Mouse (Mus musculus): Measurements from ENCODE around the gene Lhpp. TPM values are rescaled to one million over a fixed set of nuclear protein-coding genes. Genes with fewer than 3 reads are reported as not detected.

Gene Lhpp
- polyA plus RNA-seq (2012; rRNA removed) = 26.1 and 28.6 TPM in 2 replicates

DNA sequence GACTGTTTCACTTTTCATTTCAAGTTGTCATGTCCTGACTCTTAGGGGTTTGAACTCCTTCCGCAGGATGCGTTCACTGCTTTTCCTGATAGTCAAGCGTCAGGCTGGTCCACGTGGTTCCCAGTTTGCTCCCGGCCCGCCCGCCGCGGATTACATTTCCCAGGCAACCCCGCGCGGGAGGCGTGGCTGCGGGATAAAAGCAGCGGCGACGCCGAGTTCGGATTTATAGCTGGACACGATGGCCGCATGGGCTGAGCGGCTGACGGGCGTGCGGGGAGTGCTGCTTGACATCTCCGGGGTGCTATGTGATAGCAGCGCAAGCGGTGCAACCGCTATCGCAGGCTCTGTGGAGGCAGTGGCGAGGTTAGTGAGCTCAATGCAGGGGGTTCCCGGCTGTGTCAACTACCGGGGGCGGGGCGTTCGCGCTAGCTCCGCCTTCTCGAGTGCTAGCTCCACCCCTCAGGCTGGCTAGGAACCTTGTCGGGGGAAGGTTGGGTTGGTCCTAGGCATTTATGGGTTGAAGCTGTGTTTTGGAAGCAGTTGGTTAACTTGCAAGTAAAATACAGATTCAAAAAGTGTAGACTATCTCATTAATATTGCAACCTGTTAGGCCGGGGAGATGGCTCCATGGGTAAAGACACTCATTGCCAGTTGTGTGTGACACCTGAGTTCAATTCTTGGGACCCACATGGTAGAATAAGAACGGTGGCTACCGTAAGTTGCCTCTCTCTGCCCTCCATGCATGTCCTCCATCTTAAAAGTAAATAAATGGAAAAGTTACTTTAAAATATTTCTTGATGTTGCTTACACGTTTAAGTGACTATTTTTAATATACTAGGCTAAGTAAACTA is at the start of gene Lhpp:
Gene Lhpp, plus strand, starts transcription at position 171 of the 851 bp plus-strand sequence.

DNA sequence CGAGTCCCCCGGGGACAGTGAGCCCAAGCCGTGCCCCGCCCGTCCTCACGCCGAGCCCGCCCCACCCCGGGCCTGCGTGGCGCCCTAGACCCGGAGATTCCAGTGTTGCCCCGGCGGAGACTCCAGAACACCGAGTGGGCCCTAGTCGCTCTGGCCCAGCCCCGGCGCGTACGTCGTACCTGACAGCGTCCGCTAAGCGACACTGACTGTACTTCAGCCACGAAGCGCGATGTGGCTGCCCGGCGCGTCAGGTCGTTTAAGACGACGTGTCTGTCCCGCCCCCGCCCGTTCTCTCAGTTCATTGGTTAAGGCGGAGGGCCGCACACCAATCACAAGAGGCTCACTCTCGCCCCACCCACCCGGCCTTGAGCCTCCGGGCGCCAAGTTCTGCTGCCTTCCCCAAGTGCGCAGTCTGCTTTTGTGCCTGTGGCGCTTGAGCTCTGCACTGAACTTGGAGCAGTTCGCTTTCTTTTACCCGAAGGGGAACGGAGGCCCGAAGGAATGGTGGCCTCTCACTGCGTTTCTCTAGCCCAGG is 34.3 kb upstream of the Lhpp start, which contains the start of gene Oat:
Gene Oat, minus strand, starts transcription at position 283 of the 535 bp plus-strand sequence.

DNA sequence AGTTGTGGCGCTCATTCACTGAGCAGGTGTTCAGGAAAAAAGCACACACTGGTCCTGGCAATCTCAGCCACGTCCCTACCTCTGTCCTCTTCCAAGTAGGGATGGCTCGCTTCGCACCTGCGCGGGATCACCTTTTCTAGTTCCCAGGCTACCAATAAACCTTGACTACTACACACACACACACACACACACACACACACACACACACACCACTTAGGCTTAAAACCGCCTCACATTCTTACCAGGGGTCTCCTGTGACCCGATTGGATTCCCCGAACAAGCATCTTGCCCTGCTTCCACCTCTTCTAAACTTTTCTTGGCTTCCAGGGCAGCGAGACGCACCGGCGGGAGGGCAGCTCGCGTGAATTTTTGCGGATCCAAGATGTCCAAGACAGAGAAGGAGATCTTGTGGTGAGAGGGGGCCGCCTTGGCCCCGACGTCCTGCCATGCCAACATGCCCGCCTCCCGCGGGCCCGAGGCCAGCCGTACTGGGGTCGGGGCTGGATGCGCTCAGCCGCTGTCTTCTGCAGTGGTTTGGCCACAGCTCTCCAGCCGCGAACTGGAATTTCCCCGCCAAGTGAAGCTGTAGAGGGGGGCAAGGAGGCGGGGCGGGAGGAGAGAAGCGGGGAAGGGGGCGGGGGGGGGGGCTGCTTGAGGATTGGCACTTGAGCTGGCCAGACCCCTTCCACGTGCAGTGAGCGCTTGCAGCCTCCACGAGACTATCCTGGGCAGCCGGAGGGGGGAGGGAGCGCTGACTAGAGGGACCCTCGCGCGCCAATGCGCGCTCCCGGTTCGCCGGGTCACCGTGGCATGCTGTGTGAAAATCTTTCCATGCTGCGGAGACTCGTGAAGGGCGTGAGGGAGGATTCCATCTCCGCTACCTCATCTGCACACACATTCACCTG is 11.1 kb upstream of the Lhpp start, which contains the start of gene Nkx1-2:
Gene Nkx1-2, minus strand, starts transcription at position 567 of the 905 bp plus-strand sequence.

Other genes starting within 250 kb of the Lhpp start
- 76.1 and 90.2 TPM in 2 replicates for gene Oat, start 34.2 kb upstream of the Lhpp start, polyA plus RNA-seq (2012; rRNA removed)
- gene Nkx1-2, start 11.0 kb upstream of the Lhpp start, polyA plus RNA-seq (2012; rRNA removed) = 0.32 and 0.55 TPM in 2 replicates
- 14.1 and 15.1 TPM in 2 replicates for gene Fam53b, start 203.2 kb downstream of the Lhpp start, polyA plus RNA-seq (2012; rRNA removed)
- 63.1 and 76.9 TPM in 2 replicates for gene Eef1akmt2, start 242.0 kb downstream of the Lhpp start, polyA plus RNA-seq (2012; rRNA removed)
- 27.1 and 28.0 TPM in 2 replicates for gene Abraxas2, start 248.6 kb downstream of the Lhpp start, polyA plus RNA-seq (2012; rRNA removed)